Mouse (Mus musculus): Measurements from ENCODE around the gene Elavl3. TPM values are rescaled to one million over a fixed set of nuclear protein-coding genes. Genes with fewer than 3 reads are reported as not detected.
A peak's percentile ranks its signal among the peaks of the same experiment; 100 is the strongest.

The Elavl3 gene
- polyA plus RNA-seq, 1 experiment, result 0.21 TPM

DNA sequence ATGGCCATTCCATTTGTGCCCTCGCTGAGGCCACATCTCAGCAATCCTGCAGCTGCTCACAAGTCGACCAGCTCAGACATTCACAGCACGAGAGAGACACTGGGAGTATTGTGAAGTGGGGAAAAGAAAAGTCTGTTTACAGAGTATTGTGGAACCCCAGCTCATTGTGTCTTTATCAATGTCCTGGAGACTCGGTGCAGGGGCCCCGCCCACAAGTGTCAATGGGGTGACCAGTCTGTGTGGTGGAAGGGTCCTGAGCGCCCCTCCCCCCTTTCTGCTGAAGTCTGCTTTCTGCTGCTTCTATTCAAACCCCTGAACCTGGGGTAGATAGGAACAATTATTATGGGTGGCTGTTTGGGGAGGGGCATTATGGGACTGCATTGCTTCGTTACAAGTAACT lies 23.4 kb downstream of the Elavl3 start:
- Histone ChIP-seq H3K4me3 (replicated peaks) (no peak overlapping the region), H3K9me3 (peaks cover 26% of the 10 kb centered on the region), H3K27me3 (replicated peaks) (peaks cover 59% of the 10 kb centered on the region), H3K36me3 (replicated peaks; ENCODE audit: low read length) (no peaks in the 10 kb centered on the region), H3K4me1 (no peaks in the 10 kb centered on the region)
- TF ChIP-seq FLI1 (IDR thresholded peaks at IDR 0.05; ENCODE audit: low read length), result no peak
- no peak for TF ChIP-seq GATA1 (IDR thresholded peaks at IDR 0.05; ENCODE audit: borderline replicate concordance, low read length)

DNA sequence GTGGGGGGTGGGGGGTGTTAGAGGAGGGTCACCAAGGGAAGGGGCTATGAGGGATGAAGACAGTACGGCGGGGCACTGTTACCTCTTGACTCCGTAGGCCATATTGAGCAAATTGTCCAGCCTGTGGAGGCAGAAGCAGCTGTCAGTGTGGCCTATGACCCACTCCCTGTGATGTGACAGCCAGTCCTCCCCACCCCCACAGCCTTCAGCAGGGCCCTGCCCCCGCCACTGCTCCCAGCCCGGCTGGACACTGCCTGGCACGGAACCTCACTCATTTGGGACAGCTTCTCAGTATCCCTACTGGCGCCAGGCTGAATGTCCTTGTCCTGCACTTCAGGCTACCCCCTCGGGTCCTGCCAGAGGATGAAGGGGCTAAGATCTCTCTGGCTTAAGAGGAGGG lies 27.2 kb downstream of the Elavl3 start:
- H3K27me3 ChIP-seq (replicated peaks), result peaks cover 57% of the 10 kb centered on the region
- H3K4me3 ChIP-seq (replicated peaks), result no peak overlapping the region
- H3K9me3 ChIP-seq, result peaks cover 7% of the 10 kb centered on the region
- H3K4me1 ChIP-seq, result no peaks in the 10 kb centered on the region
- TF ChIP-seq FLI1 (IDR thresholded peaks at IDR 0.05; ENCODE audit: low read length) (no peak), GATA1 (IDR thresholded peaks at IDR 0.05; ENCODE audit: borderline replicate concordance, low read length) (no peak)
- no peaks in the 10 kb centered on the region for H3K36me3 ChIP-seq (replicated peaks; ENCODE audit: low read length)

DNA sequence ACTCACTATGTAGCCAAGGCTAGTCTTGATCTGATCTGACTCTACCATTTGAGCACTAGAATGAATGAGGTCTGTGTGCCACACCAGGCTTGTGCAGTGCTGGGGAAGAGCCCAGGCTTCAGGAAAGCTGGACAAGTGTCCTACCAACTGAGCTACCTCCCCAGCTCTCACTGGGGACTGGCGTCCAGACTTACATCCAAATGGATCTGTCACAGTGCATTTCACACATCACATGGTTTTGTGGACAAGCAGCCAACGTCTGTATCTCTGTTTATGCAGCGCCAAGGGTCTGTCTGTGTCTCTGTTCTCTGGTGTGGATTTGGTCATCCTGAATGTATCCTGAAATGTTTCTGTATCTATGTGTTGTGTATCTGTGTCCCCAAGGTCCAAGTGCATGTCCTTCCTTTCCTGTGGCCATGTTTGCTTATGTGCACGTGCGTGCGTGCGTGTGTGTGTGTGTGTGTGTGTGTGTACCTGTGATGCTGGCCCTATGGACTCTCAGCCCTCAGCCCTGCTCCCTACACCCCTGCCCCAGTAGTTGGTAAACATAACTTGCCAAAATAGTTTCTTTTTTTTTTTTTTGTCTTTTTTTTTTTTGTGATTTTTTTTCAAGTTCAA lies 34.5 kb downstream of the Elavl3 start:
- no peak overlapping the region for H3K4me3 ChIP-seq (replicated peaks)

DNA sequence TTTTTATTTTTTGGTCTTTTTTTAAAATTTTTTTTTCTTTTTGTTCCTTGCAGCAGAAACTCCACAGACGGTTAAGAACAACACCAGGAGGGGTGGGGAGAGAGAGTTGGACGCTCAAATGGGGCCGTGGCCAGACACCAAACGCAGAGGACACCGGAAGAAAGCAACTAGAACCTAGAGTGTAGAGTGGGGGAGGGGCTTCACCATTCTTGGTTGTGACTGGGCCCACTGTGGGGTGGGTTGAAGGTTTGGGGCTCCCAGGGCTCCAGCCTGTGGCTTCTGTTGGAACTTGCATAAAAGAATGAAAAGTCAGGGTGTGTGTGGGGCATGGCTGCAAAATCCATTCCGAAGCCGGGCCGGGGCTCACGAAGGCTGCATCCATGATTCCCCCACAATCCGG lies 35.6 kb downstream of the Elavl3 start:
- Histone ChIP-seq H3K4me1 (peaks cover 14% of the 10 kb centered on the region), H3K27me3 (replicated peaks) (peaks cover 10% of the 10 kb centered on the region), H3K4me3 (replicated peaks) (no peak overlapping the region), H3K9me3 (no peaks in the 10 kb centered on the region), H3K36me3 (replicated peaks; ENCODE audit: low read length) (peaks cover 38% of the 10 kb centered on the region)
- no peak for TF ChIP-seq GATA1 (IDR thresholded peaks at IDR 0.05; ENCODE audit: borderline replicate concordance, low read length)
- no peak for TF ChIP-seq FLI1 (IDR thresholded peaks at IDR 0.05; ENCODE audit: low read length)

More for the DNA sequence above, 34.5 kb downstream of the Elavl3 start:
- 0 out of 2 replicates have a peak, but pooled peaks cover 3% of the 10 kb centered on the region for H3K9me3 ChIP-seq
- TF ChIP-seq FLI1 (IDR thresholded peaks at IDR 0.05; ENCODE audit: low read length) (no peak), GATA1 (IDR thresholded peaks at IDR 0.05; ENCODE audit: borderline replicate concordance, low read length) (no peak)
- peaks cover 13% of the 10 kb centered on the region for H3K27me3 ChIP-seq (replicated peaks)
- H3K36me3 ChIP-seq (replicated peaks; ENCODE audit: low read length), result peaks cover 28% of the 10 kb centered on the region
- peaks cover 12% of the 10 kb centered on the region for H3K4me1 ChIP-seq

DNA sequence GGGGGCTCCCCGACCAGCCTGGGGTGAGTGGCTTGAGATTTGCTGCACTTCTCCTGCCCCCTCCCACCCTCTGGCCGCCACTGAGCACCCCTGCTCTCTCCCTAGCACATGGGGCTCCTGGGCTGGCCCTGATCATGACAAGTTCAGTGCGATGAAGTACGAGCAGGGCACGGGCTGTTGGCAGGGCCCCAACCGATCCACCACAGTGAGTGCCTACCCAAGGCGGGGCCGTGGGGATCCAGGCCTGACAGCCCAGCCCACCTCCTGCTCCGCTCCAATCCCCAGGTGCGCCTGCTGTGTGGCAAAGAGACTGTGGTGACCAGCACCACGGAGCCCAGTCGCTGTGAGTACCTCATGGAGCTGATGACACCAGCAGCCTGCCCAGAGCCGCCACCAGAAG lies 39.1 kb downstream of the Elavl3 start:
- TF ChIP-seq FLI1 (IDR thresholded peaks at IDR 0.05; ENCODE audit: low read length), result no peak
- TF ChIP-seq GATA1 (IDR thresholded peaks at IDR 0.05; ENCODE audit: borderline replicate concordance, low read length), result no peak

DNA sequence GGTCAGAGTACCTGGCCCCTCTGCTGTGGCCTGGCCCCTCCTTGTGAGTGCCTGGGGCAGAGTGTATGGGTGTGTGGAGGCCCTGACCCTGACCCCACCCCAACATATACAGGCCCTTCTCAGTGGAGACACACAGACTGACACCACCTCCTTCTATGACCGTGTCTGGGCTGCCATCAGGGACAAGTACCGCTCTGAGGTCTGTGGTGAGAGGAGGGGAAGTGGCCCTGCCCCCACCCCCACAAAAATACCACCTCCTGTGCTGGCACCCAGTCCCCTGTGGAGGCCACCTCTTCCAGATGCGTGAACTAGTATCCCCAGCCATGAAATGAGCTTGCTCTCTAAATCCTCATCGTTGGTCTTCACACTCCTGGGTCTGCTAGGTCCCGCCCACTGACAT lies 40.8 kb downstream of the Elavl3 start:
- Histone ChIP-seq H3K4me1 (peaks cover 54% of the 10 kb centered on the region), H3K9me3 (no peaks in the 10 kb centered on the region), H3K27me3 (replicated peaks) (no peaks in the 10 kb centered on the region), H3K4me3 (replicated peaks) (no peak overlapping the region), H3K36me3 (replicated peaks; ENCODE audit: low read length) (peaks cover 90% of the 10 kb centered on the region)
- no peak for TF ChIP-seq GATA1 (IDR thresholded peaks at IDR 0.05; ENCODE audit: borderline replicate concordance, low read length)
- no peak for TF ChIP-seq FLI1 (IDR thresholded peaks at IDR 0.05; ENCODE audit: low read length)

More for the DNA sequence above, 39.1 kb downstream of the Elavl3 start:
- H3K36me3 ChIP-seq (replicated peaks; ENCODE audit: low read length), result peaks cover 73% of the 10 kb centered on the region
- H3K9me3 ChIP-seq, result no peaks in the 10 kb centered on the region
- no peak overlapping the region for H3K4me3 ChIP-seq (replicated peaks)
- H3K4me1 ChIP-seq, result peaks cover 45% of the 10 kb centered on the region
- H3K27me3 ChIP-seq (replicated peaks), result no peaks in the 10 kb centered on the region

DNA sequence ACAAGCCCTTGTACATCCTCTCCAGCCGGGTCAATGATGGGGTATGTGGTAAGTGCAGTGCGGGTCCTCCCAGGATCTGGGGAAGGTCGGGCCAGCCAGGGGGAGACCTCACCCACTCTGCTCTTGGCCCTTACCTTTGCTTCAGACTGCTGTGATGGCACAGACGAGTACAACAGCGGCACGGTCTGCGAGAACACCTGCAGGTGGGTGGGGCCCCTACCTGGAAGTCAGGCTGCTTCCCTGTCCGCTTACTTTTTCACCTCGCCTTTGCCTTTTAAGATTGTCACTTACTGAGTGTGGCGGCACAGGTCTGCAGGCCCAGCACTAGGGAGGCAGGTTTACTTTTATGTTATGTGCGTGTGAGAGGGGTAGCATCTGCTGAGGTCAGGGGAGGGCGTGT lies 47.3 kb downstream of the Elavl3 start:
- Histone ChIP-seq H3K4me1 (peaks cover 66% of the 10 kb centered on the region), H3K36me3 (replicated peaks; ENCODE audit: low read length) (peaks cover 60% of the 10 kb centered on the region), H3K27me3 (replicated peaks) (peaks cover 4% of the 10 kb centered on the region), H3K9me3 (no peaks in the 10 kb centered on the region), H3K4me3 (replicated peaks) (peak overlapping the region; percentile 28)
- TF ChIP-seq FLI1 (IDR thresholded peaks at IDR 0.05; ENCODE audit: low read length), result no peak
- TF ChIP-seq GATA1 (IDR thresholded peaks at IDR 0.05; ENCODE audit: borderline replicate concordance, low read length), result no peak

DNA sequence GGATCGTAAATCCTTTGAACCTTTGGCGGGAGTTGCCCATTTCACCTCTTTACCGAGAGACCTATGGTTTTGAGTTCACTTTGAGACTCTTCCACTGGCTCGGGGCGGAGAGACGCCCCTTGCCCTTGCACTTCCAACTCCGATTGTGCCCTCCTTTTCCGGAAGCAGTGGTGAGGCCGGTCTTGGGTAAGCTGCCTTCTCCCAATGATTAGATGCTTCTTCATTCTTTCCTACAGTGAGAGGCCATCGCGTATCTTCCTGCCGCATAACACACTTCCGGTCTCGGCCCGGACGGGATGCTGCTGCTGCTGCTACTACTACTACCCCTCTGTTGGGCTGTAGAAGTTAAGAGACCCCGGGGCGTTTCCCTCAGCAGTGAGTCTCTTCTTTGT lies 48.7 kb downstream of the Elavl3 start:
- peaks cover 14% of the 10 kb centered on the region for H3K27me3 ChIP-seq (replicated peaks)
- TF ChIP-seq GATA1 (IDR thresholded peaks at IDR 0.05; ENCODE audit: borderline replicate concordance, low read length) (no peak), FLI1 (IDR thresholded peaks at IDR 0.05; ENCODE audit: low read length) (no peak)
- H3K36me3 ChIP-seq (replicated peaks; ENCODE audit: low read length), result peaks cover 46% of the 10 kb centered on the region
- H3K4me1 ChIP-seq, result peaks cover 59% of the 10 kb centered on the region
- H3K4me3 ChIP-seq (replicated peaks), result peak overlapping the region; percentile 94
- H3K9me3 ChIP-seq, result no peaks in the 10 kb centered on the region

DNA sequence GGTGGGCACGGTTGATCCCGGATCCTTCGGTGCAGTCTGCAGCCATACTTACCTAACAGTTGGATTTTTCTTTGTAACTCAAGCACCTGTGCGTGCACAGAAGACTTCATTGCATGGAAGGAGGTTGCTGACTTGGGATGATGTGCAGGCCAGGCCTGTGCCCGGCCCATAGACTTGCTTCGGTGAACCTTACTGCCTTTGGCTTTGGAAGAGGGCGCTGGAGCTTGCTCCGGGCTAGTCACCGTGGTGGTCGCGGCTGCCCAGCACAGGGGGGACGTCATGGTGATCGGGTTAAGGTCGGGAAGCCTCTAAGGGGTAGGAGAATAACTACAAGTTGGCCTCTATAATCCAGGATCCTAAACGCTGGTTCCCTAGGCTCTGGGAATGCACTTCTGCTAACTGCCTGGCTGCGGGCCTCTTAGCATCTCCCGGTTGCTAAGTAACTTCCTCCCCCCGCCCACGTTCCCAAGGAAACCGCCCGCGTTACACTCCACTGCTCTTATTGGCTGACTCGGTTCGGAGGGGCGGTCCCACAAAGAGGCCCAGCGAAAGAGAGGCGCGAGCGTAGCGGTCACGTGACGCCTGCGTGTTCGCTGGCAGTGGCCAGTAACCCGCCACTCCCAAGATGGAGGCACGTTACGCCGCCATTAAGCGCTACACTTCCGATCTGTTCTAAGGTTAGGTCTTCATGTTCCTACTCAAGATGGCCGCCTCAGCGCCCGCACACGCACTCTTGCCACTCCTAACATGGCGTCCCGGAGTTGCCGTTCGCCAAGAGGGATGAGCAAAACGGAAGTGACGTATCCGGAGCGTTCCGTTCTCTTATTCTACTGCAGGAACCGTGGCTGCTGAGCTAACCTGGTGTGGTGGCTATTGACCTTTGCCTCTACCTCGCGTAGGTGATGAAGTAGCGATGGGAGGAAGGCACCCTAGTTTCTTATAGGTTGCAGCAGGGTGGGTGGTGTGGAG lies 49.3 kb downstream of the Elavl3 start, which contains the start of the genes Ccdc151 and Prkcsh:
Gene Ccdc151, minus strand, starts transcription at position 441 of the 969 bp plus-strand sequence.
Gene Prkcsh, plus strand, starts transcription at position 613 of the 969 bp plus-strand sequence.
- H3K4me3 ChIP-seq (replicated peaks), result peak within 1 kb of the TSS; percentile 94
- H3K27me3 ChIP-seq (replicated peaks), result peaks cover 20% of the 10 kb centered on the region
- H3K36me3 ChIP-seq (replicated peaks; ENCODE audit: low read length), result peaks cover 40% of the 10 kb centered on the region
- no peak for TF ChIP-seq GATA1 (IDR thresholded peaks at IDR 0.05; ENCODE audit: borderline replicate concordance, low read length)
- TF ChIP-seq FLI1 (IDR thresholded peaks at IDR 0.05; ENCODE audit: low read length), result 0 out of 2 replicates have a peak, but pooled peaks have one; percentile 68
- H3K4me1 ChIP-seq, result peaks cover 52% of the 10 kb centered on the region
- H3K9me3 ChIP-seq, result no peaks in the 10 kb centered on the region
